Comparison of ENCODE assay signal across 8 mouse cellular contexts in the genomic region with DNA sequence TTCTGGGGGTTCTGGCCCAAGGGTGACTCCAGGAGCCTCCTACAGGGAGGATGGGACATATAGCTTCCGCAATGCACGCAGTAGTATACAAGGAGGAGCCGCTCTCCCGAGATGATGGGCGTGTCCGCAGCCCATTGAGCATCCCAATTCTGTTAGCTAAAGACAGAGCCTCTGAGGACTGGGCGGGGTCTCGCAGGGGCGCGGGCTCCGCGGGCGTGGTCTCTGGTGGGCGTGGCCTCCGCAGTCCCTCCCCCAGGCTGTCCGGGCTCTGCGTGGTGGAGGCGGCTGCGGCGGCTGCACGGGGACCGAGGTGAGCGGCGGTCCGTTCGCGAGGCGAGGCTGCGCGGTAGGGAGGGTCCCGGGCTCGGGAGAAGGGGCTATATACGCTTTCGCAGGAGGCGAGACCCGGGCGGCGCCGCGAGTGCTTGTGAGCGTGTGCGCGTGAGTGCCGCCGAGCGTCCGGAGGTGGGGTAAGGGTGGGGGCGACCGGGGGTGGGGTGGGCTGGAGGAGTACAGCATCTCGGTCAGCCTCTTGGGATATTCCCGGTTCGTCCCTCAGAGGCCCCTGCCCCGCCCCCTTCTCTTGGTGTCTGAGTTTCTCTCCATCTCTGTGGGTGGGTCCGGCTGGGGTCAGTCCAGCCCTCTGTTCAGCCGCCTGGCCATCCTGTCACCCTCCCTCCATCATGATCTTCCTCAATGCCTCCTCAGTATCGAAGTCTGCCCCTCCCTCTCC. TPM values are rescaled to one million over a fixed set of nuclear protein-coding genes. Genes with fewer than 3 reads are reported as not detected.
DNase-seq lines count a peak whose midpoint lies in the region; ATAC-seq lines count a peak whose summit lies in the region.

No protein-coding gene starts in this region.

- peaks cover 36% of the 10 kb centered on the region; the same call in 1 of the 2 replicates for H3K4me1 ChIP-seq in embryonic facial prominence, embryonic 12.5 days
- peaks cover 7 to 21% of the 10 kb centered on the region in 2 experiments for H3K4me1 ChIP-seq in heart, embryonic 14.5 days (ENCODE audit: control insufficient read depth in 2 of 2, insufficient read depth in 2 of 2, low read length in 2 of 2)

- peak overlapping the region; percentile 88 for H3K4me2 ChIP-seq in embryonic facial prominence, embryonic 12.5 days (replicated peaks)
- peak overlapping the region; percentile 93 for H3K4me2 ChIP-seq in heart, embryonic 14.5 days (ENCODE audit: low read length)

- peaks cover 18% of the 10 kb centered on the region for H3K27me3 ChIP-seq in embryonic facial prominence, embryonic 12.5 days
- H3K27me3 ChIP-seq in heart, embryonic 14.5 days (ENCODE audit: control insufficient read depth, insufficient read depth, low read length), result 0 out of 2 replicates have a peak, but pooled peaks cover 3% of the 10 kb centered on the region

- H3K36me3 ChIP-seq in embryonic facial prominence, embryonic 12.5 days, result no peaks in the 10 kb centered on the region
- no peaks in the 10 kb centered on the region for H3K36me3 ChIP-seq in heart, embryonic 14.5 days (ENCODE audit: control insufficient read depth, insufficient read depth, low read length)

- no peaks in the 10 kb centered on the region for H3K9me3 ChIP-seq in embryonic facial prominence, embryonic 12.5 days
- no peaks in the 10 kb centered on the region for H3K9me3 ChIP-seq in heart, embryonic 14.5 days (ENCODE audit: control insufficient read depth, low read length)

- H3K27ac ChIP-seq in embryonic facial prominence, embryonic 12.5 days, result 0 out of 2 replicates have a peak overlapping the region, but pooled peaks have one; percentile 3
- no peak overlapping the region for H3K27ac ChIP-seq in heart, embryonic 14.5 days (replicated peaks in 1 of 2; ENCODE audit: control insufficient read depth in 1 of 2, insufficient read depth in 1 of 2, low read depth in 2 of 2, low read length in 2 of 2)

- peak overlapping the region; percentile 40 for H3K9ac ChIP-seq in embryonic facial prominence, embryonic 12.5 days
- H3K9ac ChIP-seq in heart, embryonic 14.5 days (ENCODE audit: low read length), result peak overlapping the region; percentile 65

- 1% methylated on average over 56 of the region's 56 CpGs for WGBS in embryonic facial prominence, embryonic 12.5 days
- under 1% methylated on average over 45 of the region's 56 CpGs for WGBS in heart, embryonic 14.5 days

- H3K4me3 ChIP-seq in embryonic facial prominence, embryonic 12.5 days, result peak overlapping the region; percentile 57
- H3K4me3 ChIP-seq in heart, embryonic 14.5 days (ENCODE audit: control insufficient read depth in 1 of 2, insufficient read depth in 1 of 2, low read depth in 1 of 2, low read length in 2 of 2), result peak overlapping the region; percentile 53 to 56

- DNase-seq in B cell, adult 2 months, result peak; percentile 69 to 71
- peak; percentile 37 for DNase-seq in T-cell, adult 2 months (ENCODE audit: low spot score)
- DNase-seq in kidney, postnatal 10 days, result peak; percentile 88
- DNase-seq in lung, postnatal 10 days, result peak; percentile 82
- DNase-seq in ovary, postnatal 14 days (ENCODE audit: low spot score), result peak; percentile 73
- DNase-seq in thymus, postnatal 25 days, result peak; percentile 79

- ATAC-seq in embryonic facial prominence, embryonic 12.5 days (ENCODE audit: insufficient number of reproducible peaks, insufficient read depth, low FRiP score, low TSS enrichment), result peak; percentile 61; the same call in 1 of the 2 replicates
- ATAC-seq in heart, embryonic 14.5 days (ENCODE audit: insufficient number of reproducible peaks, insufficient read depth, low FRiP score, low read depth), result peak; percentile 65

RNA-seq across cellular contexts. Expression of a gene that starts 6.3 kb away (rescaled TPM):
- polyA plus RNA-seq in embryonic facial prominence, embryonic 12.5 days (2016; fragmentation: Nextera tagmentation; extraction: Ambion mirVana), result 20.4 and 20.7 TPM in 2 replicates
- 11.2 and 15.1 TPM in 2 replicates for polyA plus RNA-seq in heart, embryonic 14.5 days (2014; fragmentation: Nextera tagmentation; extraction: Ambion mirVana)

RNA-seq across cellular contexts. Expression of a gene that starts 56.7 kb away (rescaled TPM):
- polyA plus RNA-seq in embryonic facial prominence, embryonic 12.5 days (2016; fragmentation: Nextera tagmentation; extraction: Ambion mirVana), result 3.9 and 4.1 TPM in 2 replicates
- 3.2 and 3.8 TPM in 2 replicates for polyA plus RNA-seq in heart, embryonic 14.5 days (2014; fragmentation: Nextera tagmentation; extraction: Ambion mirVana)

Comparison
In these comparisons a context has a peak if more than half of its experiments do, and no peak if none do; other contexts are left out.
1. DNase-seq: peak in every context shown above with its lines; median percentile 88 in kidney, postnatal 10 days; 82 in lung, postnatal 10 days; 79 in thymus, postnatal 25 days; 73 in ovary, postnatal 14 days; 70 in B cell, adult 2 months; 37 in T-cell, adult 2 months.